Mouse (Mus musculus): ENCODE results near the gene Slc27a2. TPM values are rescaled to one million over a fixed set of nuclear protein-coding genes. Genes with fewer than 3 reads are reported as not detected.
"Not testable (repeated sequence)": the region's sequence is repeated elsewhere in the genome, so short reads cannot be mapped to it uniquely, and the experiment has no call there.

Slc27a2 gene
- total RNA-seq, 4 experiments from 2014 or later, result 0.20 to 0.24 TPM; not detected in 2

GRCm38 (mm10) chr2:126600533-126600932 lies 48.3 kb downstream of the Slc27a2 start:
- no peak for DNase-seq (ENCODE audit: low spot score in 2 of 2)

GRCm38 (mm10) chr2:126601918-126602600 lies 49.9 kb downstream of the Slc27a2 start:
- DNase-seq (ENCODE audit: low spot score in 2 of 2), result no peak

- DNase-seq (ENCODE audit: low spot score in 2 of 2), result no peak
These were observed 54.0 kb downstream of the Slc27a2 start for GRCm38 (mm10) chr2:126606061-126606687.

GRCm38 (mm10) chr2:126606688-126607062 lies 54.5 kb downstream of the Slc27a2 start:
- no peak for DNase-seq (ENCODE audit: low spot score in 2 of 2)

- DNase-seq (ENCODE audit: low spot score in 2 of 2), result no peak
These were observed 55.5 kb downstream of the Slc27a2 start for GRCm38 (mm10) chr2:126607553-126608203.

GRCm38 (mm10) chr2:126609600-126609999 lies 57.4 kb downstream of the Slc27a2 start:
- not testable (repeated sequence) for DNase-seq (ENCODE audit: low spot score in 2 of 2)

- DNase-seq (ENCODE audit: low spot score in 2 of 2), result no peak
These were observed 63.1 kb downstream of the Slc27a2 start for GRCm38 (mm10) chr2:126615355-126615754.

GRCm38 (mm10) chr2:126618470-126619179 lies 66.4 kb downstream of the Slc27a2 start:
- no peak for DNase-seq (ENCODE audit: low spot score in 2 of 2)

GRCm38 (mm10) chr2:126619249-126619704 lies 67.1 kb downstream of the Slc27a2 start, which contains the start of gene Hdc:
Hdc (minus strand) TSS chr2:126619299.
- DNase-seq (ENCODE audit: low spot score in 2 of 2), result no peak

GRCm38 (mm10) chr2:126622455-126622854 lies 70.2 kb downstream of the Slc27a2 start:
- DNase-seq (ENCODE audit: low spot score in 2 of 2), result no peak

GRCm38 (mm10) chr2:126623138-126623537 lies 70.9 kb downstream of the Slc27a2 start:
- DNase-seq (ENCODE audit: low spot score in 2 of 2), result no peak

GRCm38 (mm10) chr2:126628455-126628995 lies 76.3 kb downstream of the Slc27a2 start:
- no peak for DNase-seq (ENCODE audit: low spot score in 2 of 2)

- DNase-seq (ENCODE audit: low spot score in 2 of 2), result no peak
These were observed 81.0 kb downstream of the Slc27a2 start for GRCm38 (mm10) chr2:126633165-126633564.

- no peak for DNase-seq (ENCODE audit: low spot score in 2 of 2)
These were observed 84.0 kb downstream of the Slc27a2 start for GRCm38 (mm10) chr2:126635939-126636823.

Other genes with a start within 250 kb of the Slc27a2 start
- gene Atp8b4, start 51.7 kb upstream of the Slc27a2 start, total RNA-seq (2022), result under 1 TPM; 0.10 to 0.25 (median 0.13) TPM
- gene Hdc, start 66.9 kb downstream of the Slc27a2 start, total RNA-seq (2022), result under 1 TPM in 2 of 4 experiments, not detected in 2; 0.27 to 0.48 TPM
- gene Gabpb1, start 123.9 kb downstream of the Slc27a2 start, total RNA-seq (2022), result 1 to 10 TPM; 6.1 to 9.0 (median 6.4) TPM
- 10 to 100 TPM; 14.8 to 16.1 (median 15.7) TPM for gene Usp8, start 154.9 kb downstream of the Slc27a2 start, total RNA-seq (2022)
- gene Usp50, start 231.1 kb downstream of the Slc27a2 start, total RNA-seq (2022), result not detected